Comparison of ENCODE assay signal across 18 mouse cellular contexts in the genomic region with DNA sequence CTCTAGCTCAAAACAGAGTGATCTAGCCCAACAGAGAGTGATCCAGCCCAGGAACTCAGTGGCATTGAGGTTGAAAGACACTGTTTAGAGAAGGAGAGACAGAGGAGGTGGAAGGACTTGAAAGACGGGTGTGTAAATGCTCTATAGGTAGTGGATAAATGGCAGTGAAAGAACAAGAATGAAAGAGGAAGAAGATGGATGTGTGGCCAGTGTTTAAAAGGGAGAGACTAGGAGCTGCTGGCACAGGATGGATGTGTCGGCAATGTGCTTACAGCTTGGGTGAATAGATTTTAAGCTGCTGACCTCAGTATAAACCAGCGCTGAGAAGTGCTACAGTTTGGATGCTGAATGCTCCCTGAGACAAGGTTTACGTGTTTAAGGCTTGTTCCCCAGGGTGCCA. TPM values are rescaled to one million over a fixed set of nuclear protein-coding genes. Genes with fewer than 3 reads are reported as not detected.
DNase-seq lines count a peak whose midpoint lies in the region; ATAC-seq and TF ChIP-seq lines count a peak whose summit lies in the region.
"Had no signal": no experiment of that assay in that cellular context is flagged by ENCODE, and none has a peak within 500 bp of the region (broad histone marks: within the 10 kb centered on the region; RNA-seq: fewer than 3 reads in every experiment).

No protein-coding gene starts in this region.

- ATAC-seq in intestine, embryonic 14.5 days (replicated peaks; ENCODE audit: low FRiP score, low TSS enrichment, low read depth), result no peak
- ATAC-seq in intestine, postnatal 0 days, result no peak
- ATAC-seq: activated CD4-positive, CD25-positive, alpha-beta regulatory T cell, adult 4 months; forebrain, embryonic 13.5 days; midbrain, embryonic 13.5 days had no signal

- no peaks in the 10 kb centered on the region for H3K79me3 ChIP-seq in C2C12 (ENCODE audit: low read depth)

- no peaks in the 10 kb centered on the region for H3K79me2 ChIP-seq in C2C12 (ENCODE audit: control insufficient read depth, insufficient read depth)

- H3K27me3 ChIP-seq in intestine, embryonic 14.5 days (replicated peaks; ENCODE audit: control insufficient read depth, insufficient read depth, low read length), result no peaks in the 10 kb centered on the region
- H3K27me3 ChIP-seq in intestine, postnatal 0 days (replicated peaks; ENCODE audit: control insufficient read depth, insufficient read depth, low read length), result no peaks in the 10 kb centered on the region
- no peaks in the 10 kb centered on the region for H3K27me3 ChIP-seq in C2C12 (ENCODE audit: control insufficient read depth, insufficient read depth, insufficient read length)
- H3K27me3 ChIP-seq in ES-Bruce4 (ENCODE audit: control insufficient read depth, insufficient read depth, low read length, poor library complexity, severe bottlenecking), result no peaks in the 10 kb centered on the region
- H3K27me3 ChIP-seq: forebrain, embryonic 13.5 days; hindbrain, embryonic 15.5 days; limb, embryonic 13.5 days; midbrain, embryonic 13.5 days had no signal

- peak overlapping the region; percentile 31 for H3ac ChIP-seq in C2C12 (ENCODE audit: control insufficient read depth, insufficient read length, low read depth)

- peaks cover 46% of the 10 kb centered on the region for H3K4me1 ChIP-seq in intestine, embryonic 14.5 days (replicated peaks; ENCODE audit: control insufficient read depth, insufficient read depth, low read length)
- H3K4me1 ChIP-seq in intestine, postnatal 0 days (replicated peaks; ENCODE audit: control insufficient read depth, insufficient read depth, low read length), result peaks cover 8% of the 10 kb centered on the region; the same call in 1 of the 2 replicates
- no peaks in the 10 kb centered on the region for H3K4me1 ChIP-seq in ES-Bruce4 (ENCODE audit: control insufficient read depth, insufficient read depth, low read length)
- peaks cover 43% of the 10 kb centered on the region for H3K4me1 ChIP-seq in embryonic fibroblast, embryonic 13.5 days (ENCODE audit: control insufficient read depth, insufficient read depth, low read length)

- H3K9ac ChIP-seq in intestine, embryonic 14.5 days (ENCODE audit: low read length), result no peak overlapping the region
- H3K9ac ChIP-seq in intestine, postnatal 0 days (ENCODE audit: low read depth, low read length), result no peak overlapping the region
- H3K9ac ChIP-seq in ES-Bruce4 (ENCODE audit: low read depth, poor library complexity, severe bottlenecking), result 0 out of 2 replicates have a peak overlapping the region, but pooled peaks have one; percentile 26
- H3K9ac ChIP-seq: forebrain, embryonic 13.5 days; hindbrain, embryonic 15.5 days; limb, embryonic 13.5 days; midbrain, embryonic 13.5 days had no signal

- DNase-seq in intestine, embryonic 14.5 days (ENCODE audit: low spot score), result no peak
- no peak for DNase-seq in T-cell, adult 2 months (ENCODE audit: low spot score)
- DNase-seq in thymus, postnatal 36 days, result no peak
- no peak for DNase-seq in Muller cell, postnatal 12 days (ENCODE audit: inconsistent ontology term)
- DNase-seq: cerebellum, adult 9-10 months; lung, postnatal 14 days had no signal

- no peak overlapping the region for H3K4me2 ChIP-seq in intestine, embryonic 14.5 days (ENCODE audit: low read length)
- no peak overlapping the region for H3K4me2 ChIP-seq in intestine, postnatal 0 days (replicated peaks; ENCODE audit: low read depth)
- H3K4me2 ChIP-seq: forebrain, embryonic 13.5 days; hindbrain, embryonic 15.5 days; limb, embryonic 13.5 days; midbrain, embryonic 13.5 days had no signal

- TF ChIP-seq EP300 in ES-Bruce4 (IDR thresholded peaks at IDR 0.05; ENCODE audit: insufficient read depth, low read depth, low read length), result no peak

- H3K27ac ChIP-seq in intestine, embryonic 14.5 days (ENCODE audit: low read depth), result peak overlapping the region; percentile 34; the same call in 1 of the 2 replicates
- H3K27ac ChIP-seq in intestine, postnatal 0 days (ENCODE audit: low read depth, low read length), result no peak overlapping the region
- H3K27ac ChIP-seq in ES-Bruce4 (ENCODE audit: insufficient read depth, low read length), result peak overlapping the region; percentile 78
- peak overlapping the region; percentile 96 for H3K27ac ChIP-seq in embryonic fibroblast, embryonic 13.5 days (ENCODE audit: insufficient read depth, low read length)
- H3K27ac ChIP-seq: forebrain, embryonic 13.5 days; hindbrain, embryonic 15.5 days; limb, embryonic 13.5 days; midbrain, embryonic 13.5 days had no signal

- H3K36me3 ChIP-seq in intestine, embryonic 14.5 days (ENCODE audit: control insufficient read depth, insufficient read depth, low read length), result no peaks in the 10 kb centered on the region
- no peaks in the 10 kb centered on the region for H3K36me3 ChIP-seq in intestine, postnatal 0 days (ENCODE audit: control insufficient read depth, insufficient read depth)
- H3K36me3 ChIP-seq in C2C12 (ENCODE audit: control insufficient read depth, insufficient read depth) (no peaks in the 10 kb centered on the region), ES-Bruce4 (ENCODE audit: control insufficient read depth, insufficient read depth, low read length, poor library complexity, severe bottlenecking) (no peaks in the 10 kb centered on the region)
- H3K36me3 ChIP-seq: hindbrain, embryonic 15.5 days; limb, embryonic 13.5 days; midbrain, embryonic 13.5 days had no signal

- TF ChIP-seq CTCF in intestine, postnatal 0 days (IDR thresholded peaks at IDR 0.05; ENCODE audit: low read depth), result no peak
- TF ChIP-seq CTCF in C2C12 (IDR thresholded peaks at IDR 0.05; ENCODE audit: control insufficient read depth, insufficient read depth, insufficient read length) (no peak), ES-Bruce4 (IDR thresholded peaks at IDR 0.05; ENCODE audit: low read depth, low read length) (no peak)
- TF ChIP-seq CTCF in embryonic fibroblast, embryonic 13.5 days (IDR thresholded peaks at IDR 0.05; ENCODE audit: borderline replicate concordance, insufficient read depth, low read length), result no peak

- WGBS in intestine, embryonic 14.5 days, result 57% methylated on average over 4 of the region's 4 CpGs
- 67% methylated on average over 4 of the region's 4 CpGs for WGBS in intestine, postnatal 0 days

- no peak for TF ChIP-seq POLR2A in ES-Bruce4 (IDR thresholded peaks at IDR 0.05; ENCODE audit: insufficient read depth, low read length)
- TF ChIP-seq POLR2A in embryonic fibroblast, embryonic 13.5 days (IDR thresholded peaks at IDR 0.05; ENCODE audit: low read depth, low read length), result no peak

- no peak overlapping the region for H3K4me3 ChIP-seq in intestine, embryonic 14.5 days (ENCODE audit: low read depth, low read length)
- no peak overlapping the region for H3K4me3 ChIP-seq in intestine, postnatal 0 days (ENCODE audit: low read depth, low read length)
- no peak overlapping the region for H3K4me3 ChIP-seq in C2C12 (ENCODE audit: insufficient read depth, poor library complexity, severe bottlenecking)
- H3K4me3 ChIP-seq in ES-Bruce4 (ENCODE audit: low read depth, low read length), result no peak overlapping the region
- no peak overlapping the region for H3K4me3 ChIP-seq in embryonic fibroblast, embryonic 13.5 days (ENCODE audit: insufficient read depth, low read length)
- H3K4me3 ChIP-seq: forebrain, embryonic 13.5 days; hindbrain, embryonic 15.5 days; limb, embryonic 13.5 days; midbrain, embryonic 13.5 days had no signal

- H3K9me3 ChIP-seq in intestine, embryonic 14.5 days (ENCODE audit: control insufficient read depth, low read length), result no peaks in the 10 kb centered on the region
- H3K9me3 ChIP-seq in intestine, postnatal 0 days (ENCODE audit: control insufficient read depth), result no peaks in the 10 kb centered on the region
- H3K9me3 ChIP-seq in ES-Bruce4 (replicated peaks; ENCODE audit: control insufficient read depth, insufficient read depth, low read length, poor library complexity, severe bottlenecking), result no peaks in the 10 kb centered on the region
- H3K9me3 ChIP-seq: forebrain, embryonic 13.5 days; hindbrain, embryonic 15.5 days; limb, embryonic 13.5 days; midbrain, embryonic 13.5 days had no signal

TF ChIP-seq in C2C12, 6 proteins besides CTCF, POLR2A, EP300 and RAD21:
- TF ChIP-seq MYOG (IDR thresholded peaks at IDR 0.05; ENCODE audit: control insufficient read depth, extremely low read depth, insufficient read length) (no peak), FOSL1 (IDR thresholded peaks at IDR 0.05; ENCODE audit: insufficient read depth, low read length, poor library complexity, severe bottlenecking) (no peak), MAX (IDR thresholded peaks at IDR 0.05) (no peak), MYOD1 (IDR thresholded peaks at IDR 0.05; ENCODE audit: control insufficient read depth, insufficient read length, low read depth) (no peak), USF1 (IDR thresholded peaks at IDR 0.05; ENCODE audit: low read depth) (no peak), CEBPB (IDR thresholded peaks at IDR 0.05; ENCODE audit: low read depth) (no peak)

RNA-seq across cellular contexts. Expression of gene Scgb1a1, which starts 13.3 kb away (rescaled TPM):
- not detected in 2 replicates for polyA plus RNA-seq in intestine, embryonic 14.5 days (2014; fragmentation: Nextera tagmentation; extraction: Ambion mirVana)
- not detected in 2 replicates for polyA plus RNA-seq in intestine, postnatal 0 days (2015; fragmentation: Nextera tagmentation; extraction: Ambion mirVana)
- polyA plus RNA-seq in C2C12 (2012; fragmentation: generic; extraction: Trizol), result not detected
- not detected in 2 replicates for polyA plus RNA-seq in ES-Bruce4 (2011; ENCODE audit: insufficient read depth, insufficient read length, low read depth, missing spikeins)
- not detected in 2 replicates for polyA plus RNA-seq in embryonic fibroblast, embryonic 13.5 days (2011; ENCODE audit: insufficient read length, low read depth, missing spikeins)
- polyA plus RNA-seq: activated CD4-positive, CD25-positive, alpha-beta regulatory T cell, adult 4 months; brain, embryonic 14.5 days; embryonic facial prominence, embryonic 11.5 days; forebrain, embryonic 13.5 days; hindbrain, embryonic 15.5 days; limb, embryonic 13.5 days; midbrain, embryonic 13.5 days; neural tube, embryonic 11.5 days had no signal
